8 mouse cellular contexts compared by ENCODE assay signal in genomic region chr8:84637946-84638554, GRCm38 (mm10). TPM values are rescaled to one million over a fixed set of nuclear protein-coding genes. Genes with fewer than 3 reads are reported as not detected.
DNase-seq lines count a peak whose midpoint lies in the region; ATAC-seq and TF ChIP-seq lines count a peak whose summit lies in the region.

No protein-coding gene starts in this region.

- H3K4me3 ChIP-seq in kidney, embryonic 14.5 days (ENCODE audit: low read length) = peak overlapping the region; percentile 57
- H3K4me3 ChIP-seq in cortical plate, adult 2 months (ENCODE audit: insufficient read depth, low read length) = peak overlapping the region; percentile 69; the same call in 1 of the 2 replicates
- peak overlapping the region; percentile 57 for H3K4me3 ChIP-seq in intestine, embryonic 16.5 days (ENCODE audit: low read length)
- peak overlapping the region; percentile 53 for H3K4me3 ChIP-seq in neural tube, embryonic 12.5 days

- peak overlapping the region; percentile 80 for H3K9ac ChIP-seq in kidney, embryonic 14.5 days (ENCODE audit: low read depth, low read length)
- peak overlapping the region; percentile 79 for H3K9ac ChIP-seq in intestine, embryonic 16.5 days (ENCODE audit: low read depth, low read length)
- peak overlapping the region; percentile 77 for H3K9ac ChIP-seq in neural tube, embryonic 12.5 days

- H3K27ac ChIP-seq in kidney, embryonic 14.5 days (ENCODE audit: low read depth, low read length) = peak overlapping the region; percentile 89
- no peak overlapping the region for H3K27ac ChIP-seq in cortical plate, adult 2 months (ENCODE audit: insufficient read depth, low read length)
- peak overlapping the region; percentile 79 for H3K27ac ChIP-seq in intestine, embryonic 16.5 days (ENCODE audit: low read length)
- 0 out of 2 replicates have a peak overlapping the region, but pooled peaks have one; percentile 80 for H3K27ac ChIP-seq in neural tube, embryonic 12.5 days

- no peaks in the 10 kb centered on the region for H3K9me3 ChIP-seq in kidney, embryonic 14.5 days (ENCODE audit: control insufficient read depth, low read length)
- no peaks in the 10 kb centered on the region for H3K9me3 ChIP-seq in intestine, embryonic 16.5 days (ENCODE audit: control insufficient read depth, low read length)
- no peaks in the 10 kb centered on the region for H3K9me3 ChIP-seq in neural tube, embryonic 12.5 days

- no peak for TF ChIP-seq POLR2A in cortical plate, adult 2 months (IDR thresholded peaks at IDR 0.05; ENCODE audit: extremely low read depth, insufficient read depth, low read length)

- no peak for ATAC-seq in kidney, embryonic 14.5 days (ENCODE audit: low FRiP score, low TSS enrichment)
- no peak for ATAC-seq in intestine, embryonic 16.5 days
- no peak for ATAC-seq in neural tube, embryonic 12.5 days (ENCODE audit: low FRiP score, low read depth)

- H3K27me3 ChIP-seq in kidney, embryonic 14.5 days (ENCODE audit: control insufficient read depth, insufficient read depth, low read length) = no peaks in the 10 kb centered on the region
- no peaks in the 10 kb centered on the region for H3K27me3 ChIP-seq in intestine, embryonic 16.5 days (replicated peaks; ENCODE audit: control insufficient read depth, insufficient read depth, low read length)
- H3K27me3 ChIP-seq in neural tube, embryonic 12.5 days (replicated peaks) = no peaks in the 10 kb centered on the region

- no peak for DNase-seq in kidney, postnatal 25 days
- no peak for DNase-seq in T-cell, adult 2 months (ENCODE audit: low spot score)
- no peak for DNase-seq in gastrocnemius, postnatal 25 days
- no peak for DNase-seq in cerebellum, postnatal 14 days

- peaks cover 11% of the 10 kb centered on the region; the same call in 1 of the 2 replicates for H3K4me1 ChIP-seq in kidney, embryonic 14.5 days (ENCODE audit: control insufficient read depth, insufficient read depth, low read length)
- peaks cover 2% of the 10 kb centered on the region for H3K4me1 ChIP-seq in cortical plate, adult 2 months (ENCODE audit: control insufficient read depth, insufficient read depth, low read length)
- H3K4me1 ChIP-seq in intestine, embryonic 16.5 days (ENCODE audit: control insufficient read depth, insufficient read depth, low read length) = peaks cover 21% of the 10 kb centered on the region
- H3K4me1 ChIP-seq in neural tube, embryonic 12.5 days = peaks cover 29% of the 10 kb centered on the region

- no peak for TF ChIP-seq CTCF in cortical plate, adult 2 months (IDR thresholded peaks at IDR 0.05; ENCODE audit: extremely low read depth, insufficient read depth, low read length)

- no peaks in the 10 kb centered on the region for H3K36me3 ChIP-seq in kidney, embryonic 14.5 days (ENCODE audit: control insufficient read depth, insufficient read depth, low read length)
- H3K36me3 ChIP-seq in intestine, embryonic 16.5 days (ENCODE audit: control insufficient read depth, insufficient read depth, low read length) = no peaks in the 10 kb centered on the region
- peaks cover 7% of the 10 kb centered on the region for H3K36me3 ChIP-seq in neural tube, embryonic 12.5 days

- peak overlapping the region; percentile 79 for H3K4me2 ChIP-seq in kidney, embryonic 14.5 days (replicated peaks; ENCODE audit: low read depth, low read length)
- peak overlapping the region; percentile 92 for H3K4me2 ChIP-seq in intestine, embryonic 16.5 days (ENCODE audit: low read depth, low read length)
- H3K4me2 ChIP-seq in neural tube, embryonic 12.5 days (replicated peaks) = peak overlapping the region; percentile 90

- WGBS in kidney, embryonic 14.5 days = 24% methylated on average over 8 of the region's 8 CpGs
- WGBS in intestine, embryonic 16.5 days = 36% methylated on average over 8 of the region's 8 CpGs
- WGBS in neural tube, embryonic 12.5 days = 41% methylated on average over 8 of the region's 8 CpGs

RNA-seq across cellular contexts. Expression of gene Ier2, which starts 24.6 kb away (rescaled TPM):
- polyA plus RNA-seq in kidney, embryonic 14.5 days (2014; fragmentation: Nextera tagmentation; extraction: Ambion mirVana) = 81.9 and 88.9 TPM in 2 replicates
- polyA plus RNA-seq in cortical plate, adult 2 months (2012; rRNA removed) = 9.6 and 13.4 TPM in 2 replicates
- 77.7 and 78.7 TPM in 2 replicates for polyA plus RNA-seq in intestine, embryonic 16.5 days (2015; fragmentation: Nextera tagmentation; extraction: Ambion mirVana)
- polyA plus RNA-seq in neural tube, embryonic 12.5 days (2016; fragmentation: Nextera tagmentation; extraction: Ambion mirVana) = 72.4 and 72.8 TPM in 2 replicates
- 1 to 10 TPM; 5.9 to 7.1 TPM for total RNA-seq in gastrocnemius, postnatal 25 days (2021)

RNA-seq across cellular contexts. Expression of gene Trmt1, which starts 48.1 kb away (rescaled TPM):
- 65.4 and 82.3 TPM in 2 replicates for polyA plus RNA-seq in kidney, embryonic 14.5 days (2014; fragmentation: Nextera tagmentation; extraction: Ambion mirVana)
- polyA plus RNA-seq in cortical plate, adult 2 months (2012; rRNA removed) = 145 and 185 TPM in 2 replicates
- 60.0 and 67.1 TPM in 2 replicates for polyA plus RNA-seq in intestine, embryonic 16.5 days (2015; fragmentation: Nextera tagmentation; extraction: Ambion mirVana)
- 58.5 and 59.1 TPM in 2 replicates for polyA plus RNA-seq in neural tube, embryonic 12.5 days (2016; fragmentation: Nextera tagmentation; extraction: Ambion mirVana)
- 10 to 100 TPM; 36.7 to 40.2 TPM for total RNA-seq in gastrocnemius, postnatal 25 days (2021)

RNA-seq across cellular contexts. Expression of gene Nacc1, which starts 49.6 kb away (rescaled TPM):
- polyA plus RNA-seq in kidney, embryonic 14.5 days (2014; fragmentation: Nextera tagmentation; extraction: Ambion mirVana) = 28.1 and 33.1 TPM in 2 replicates
- 86.5 and 86.7 TPM in 2 replicates for polyA plus RNA-seq in cortical plate, adult 2 months (2012; rRNA removed)
- 11.0 and 14.8 TPM in 2 replicates for polyA plus RNA-seq in intestine, embryonic 16.5 days (2015; fragmentation: Nextera tagmentation; extraction: Ambion mirVana)
- 17.2 and 19.2 TPM in 2 replicates for polyA plus RNA-seq in neural tube, embryonic 12.5 days (2016; fragmentation: Nextera tagmentation; extraction: Ambion mirVana)
- total RNA-seq in gastrocnemius, postnatal 25 days (2021) = 10 to 100 TPM; 20.0 to 22.2 TPM
